22 mouse cellular contexts compared by ENCODE assay signal in genomic region chr9:4459456-4460070, GRCm38 (mm10).
DNase-seq lines count a peak whose midpoint lies in the region; ATAC-seq lines count a peak whose summit lies in the region.
"Had no signal": no experiment of that assay in that cellular context is flagged by ENCODE, and none has a peak within 500 bp of the region (broad histone marks: within the 10 kb centered on the region; RNA-seq: fewer than 3 reads in every experiment).

No protein-coding gene starts in this region.

- no peak overlapping the region for H3K4me3 ChIP-seq in embryonic facial prominence, embryonic 14.5 days (ENCODE audit: low read depth, low read length)
- H3K4me3 ChIP-seq: embryonic facial prominence, embryonic 13.5 days; forebrain, embryonic 13.5 days; gastrocnemius, adult 2 months; heart, embryonic 10.5 days; hindbrain, embryonic 13.5 days had no signal

- no peaks in the 10 kb centered on the region for H3K4me1 ChIP-seq in embryonic facial prominence, embryonic 14.5 days (ENCODE audit: control insufficient read depth, insufficient read depth, low read length)
- H3K4me1 ChIP-seq: embryonic facial prominence, embryonic 13.5 days; forebrain, embryonic 13.5 days; heart, embryonic 10.5 days; hindbrain, embryonic 13.5 days had no signal

- no peak overlapping the region for H3K9ac ChIP-seq in embryonic facial prominence, embryonic 14.5 days (ENCODE audit: low read depth, low read length)
- H3K9ac ChIP-seq: embryonic facial prominence, embryonic 13.5 days; forebrain, embryonic 13.5 days; forebrain, postnatal 0 days; hindbrain, embryonic 13.5 days had no signal

- no peaks in the 10 kb centered on the region for H3K27me3 ChIP-seq in embryonic facial prominence, embryonic 14.5 days (replicated peaks; ENCODE audit: control insufficient read depth, insufficient read depth, low read length)
- H3K27me3 ChIP-seq: embryonic facial prominence, embryonic 13.5 days; forebrain, embryonic 13.5 days; hindbrain, embryonic 13.5 days had no signal

- no peak overlapping the region for H3K27ac ChIP-seq in embryonic facial prominence, embryonic 14.5 days (replicated peaks; ENCODE audit: low read depth, low read length)
- H3K27ac ChIP-seq: embryonic facial prominence, embryonic 13.5 days; forebrain, embryonic 13.5 days; gastrocnemius, adult 2 months; heart, embryonic 10.5 days; hindbrain, embryonic 13.5 days; hindbrain, postnatal 0 days had no signal

- H3K36me3 ChIP-seq in embryonic facial prominence, embryonic 14.5 days (ENCODE audit: control insufficient read depth, insufficient read depth, low read length): no peaks in the 10 kb centered on the region
- H3K36me3 ChIP-seq: embryonic facial prominence, embryonic 13.5 days; heart, embryonic 10.5 days had no signal

- H3K9me3 ChIP-seq in embryonic facial prominence, embryonic 14.5 days (ENCODE audit: control insufficient read depth, low read length): no peaks in the 10 kb centered on the region
- H3K9me3 ChIP-seq: embryonic facial prominence, embryonic 13.5 days; forebrain, embryonic 13.5 days; heart, embryonic 10.5 days; hindbrain, embryonic 13.5 days had no signal

- 13% methylated on average over 1 of the region's 1 CpGs for WGBS in embryonic facial prominence, embryonic 14.5 days

- H3K4me2 ChIP-seq in embryonic facial prominence, embryonic 14.5 days (ENCODE audit: low read depth, low read length): no peak overlapping the region
- H3K4me2 ChIP-seq: embryonic facial prominence, embryonic 13.5 days; forebrain, embryonic 13.5 days; hindbrain, embryonic 13.5 days had no signal

- DNase-seq in heart, adult 11 months: peak; percentile 61
- no peak for DNase-seq in heart, postnatal 36 days
- peak; percentile 10 for DNase-seq in embryo, embryonic 10.5 days (ENCODE audit: low spot score)
- DNase-seq in embryonic facial prominence, embryonic 14.5 days (ENCODE audit: low spot score): peak; percentile 13
- DNase-seq in retina, postnatal 1 day: peak; percentile 80
- DNase-seq in adrenal gland, postnatal 4 days (ENCODE audit: low spot score in 2 of 2): no peak
- DNase-seq in spleen, postnatal 4 days (ENCODE audit: low spot score in 2 of 2): no peak
- DNase-seq: adrenal gland, postnatal 25 days; cerebellum, adult 2 months; cerebellum, postnatal 10 days; forebrain, postnatal 0 days; gastrocnemius, adult 2 months; gastrocnemius, postnatal 25 days; heart, adult 18-20 months; heart, postnatal 10 days had no signal

- intact Hi-C loops in heart, postnatal 36 days (cut with DNase I): no loop called here

- ATAC-seq in embryonic facial prominence, embryonic 14.5 days (ENCODE audit: low read depth): peak; percentile 18; the same call in 1 of the 2 replicates
- ATAC-seq: activated CD4-positive, CD25-positive, alpha-beta regulatory T cell, adult 4 months; forebrain, embryonic 13.5 days; forebrain, postnatal 0 days; hindbrain, postnatal 0 days; Patski had no signal

Comparison
In these comparisons a context has a peak if more than half of its experiments do, and no peak if none do; other contexts are left out.
1. DNase-seq: peak in heart, adult 11 months (single experiment), embryo, embryonic 10.5 days (single experiment), embryonic facial prominence, embryonic 14.5 days (single experiment) and retina, postnatal 1 day (single experiment); none in heart, postnatal 36 days (0 of 2), adrenal gland, postnatal 4 days (0 of 2) and spleen, postnatal 4 days (0 of 2).